Mouse (Mus musculus) spleen, adult 2 months (tissue): ENCODE results near the gene Resp18.

Experiments
- CTCF ChIP-seq: fragments of 200-500 bp; IDR thresholded peaks from 2 replicates; pipeline ENCODE4 v1.5.1; 2011; ENCODE audit warnings: mild to moderate bottlenecking, inconsistent platforms; ENCODE audit not compliant: insufficient read depth, insufficient read length, insufficient replicate concordance; ENCODE audit errors: extremely low read depth
- POLR2A ChIP-seq: fragments of 200-500 bp; IDR thresholded peaks from 2 replicates; pipeline ENCODE4 v1.6.1; 2011; ENCODE audit warnings: low read depth, low read length, inconsistent platforms

- no peak for TF ChIP-seq POLR2A
- TF ChIP-seq CTCF = no peak
Measured at GRCm38 (mm10) chr1:75311694-75312093, 33.5 kb upstream of the Resp18 start.
